Comparison of ENCODE assay signal across 12 mouse cellular contexts in genomic region chr7:123411109-123411508, GRCm38 (mm10). TPM values are rescaled to one million over a fixed set of nuclear protein-coding genes. Genes with fewer than 3 reads are reported as not detected.
DNase-seq lines count a peak whose midpoint lies in the region; ATAC-seq lines count a peak whose summit lies in the region.
"Had no signal": no experiment of that assay in that cellular context is flagged by ENCODE, and none has a peak within 500 bp of the region (broad histone marks: within the 10 kb centered on the region; RNA-seq: fewer than 3 reads in every experiment).

No protein-coding gene starts in this region.

- peak; percentile 63; the same call in 1 of the 2 replicates for ATAC-seq in neutrophil, adult 5-6 weeks (ENCODE audit: extremely low read depth, insufficient number of reproducible peaks, low FRiP score, poor library complexity, severe bottlenecking)
- ATAC-seq: activated CD4-positive, CD25-positive, alpha-beta regulatory T cell, adult 4 months; forebrain, embryonic 14.5 days had no signal

- peak; percentile 28 for DNase-seq in adrenal gland, postnatal 10 days
- DNase-seq in adrenal gland, adult 18-20 months (ENCODE audit: low spot score in 2 of 2) = no peak
- DNase-seq in right cerebral cortex, adult 18-20 months = peak; percentile 85
- no peak for DNase-seq in right cerebral cortex, postnatal 14 days
- DNase-seq in left cerebral cortex, adult 9 months (ENCODE audit: low spot score in 2 of 2) = peak; percentile 42 to 64
- no peak for DNase-seq in kidney, adult 18-20 months
- no peak for DNase-seq in thymus, adult 18-20 months
- DNase-seq: heart, postnatal 10 days; liver, embryonic 13.5 days had no signal

RNA-seq across cellular contexts. Expression of gene Arhgap17, which starts 41.4 kb away (rescaled TPM):
- 10 to 100 TPM; 33.6 to 40.6 TPM for total RNA-seq in adrenal gland, postnatal 10 days (2021)
- 10 to 100 TPM; 35.6 to 51.9 TPM for total RNA-seq in adrenal gland, adult 18-20 months (2021)
- total RNA-seq in neutrophil, adult 5-6 weeks (2017) = 105 and 107 TPM in 2 replicates

RNA-seq across cellular contexts. Expression of gene Lcmt1, which starts 41.5 kb away (rescaled TPM):
- 10 to 100 TPM; 26.6 to 30.2 TPM for total RNA-seq in adrenal gland, postnatal 10 days (2021)
- 10 to 100 TPM; 25.9 to 26.6 TPM for total RNA-seq in adrenal gland, adult 18-20 months (2021)
- total RNA-seq in neutrophil, adult 5-6 weeks (2017) = 9.0 and 11.1 TPM in 2 replicates

RNA-seq across cellular contexts. Expression of gene Aqp8, which starts 51.0 kb away (rescaled TPM):
- 1 to 10 TPM; 3.9 to 9.3 TPM for total RNA-seq in adrenal gland, postnatal 10 days (2021)
- total RNA-seq in adrenal gland, adult 18-20 months (2021) = not detected
- not detected in 2 replicates for total RNA-seq in neutrophil, adult 5-6 weeks (2017)

Comparison
In these comparisons a context has a peak if more than half of its experiments do, and no peak if none do; other contexts are left out.
1. DNase-seq: peak in adrenal gland, postnatal 10 days (single experiment), right cerebral cortex, adult 18-20 months (single experiment) and left cerebral cortex, adult 9 months (2 of 2); none in adrenal gland, adult 18-20 months (0 of 2), right cerebral cortex, postnatal 14 days (single experiment), kidney, adult 18-20 months (single experiment) and thymus, adult 18-20 months (0 of 2).